Mouse (Mus musculus): ENCODE results near the gene Lrmda.

Gene Lrmda

GRCm38 (mm10) chr14:22088604-22089003, 69.1 kb downstream of the Lrmda start:
- no peak for DNase-seq (ENCODE audit: low read depth, low spot score)
- Histone ChIP-seq H3K36me3 (ENCODE audit: control insufficient read depth, insufficient read depth, low read length, poor library complexity, severe bottlenecking) (no peaks in the 10 kb centered on the region), H3K27me3 (ENCODE audit: control insufficient read depth, insufficient read depth, low read length, poor library complexity, severe bottlenecking) (no peaks in the 10 kb centered on the region)

DNA sequence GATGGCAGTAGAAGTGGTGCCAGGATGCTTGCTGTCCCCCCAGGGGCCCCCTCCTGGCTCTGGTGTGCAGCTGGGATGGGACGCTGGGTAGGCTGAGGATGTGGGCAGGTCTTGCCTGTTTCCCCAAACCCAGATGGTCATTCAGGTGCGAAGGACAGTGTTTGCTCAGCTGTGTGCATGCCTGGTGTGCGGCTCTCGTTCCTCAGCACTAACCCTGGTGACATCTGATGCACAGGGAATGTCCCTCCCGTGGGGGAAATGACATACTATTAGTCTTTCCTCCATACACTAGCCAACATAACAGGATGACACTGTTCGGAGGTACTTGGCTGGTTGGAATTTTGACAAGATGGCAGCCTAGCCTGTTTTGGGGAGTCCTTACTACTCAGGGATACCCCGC, 69.8 kb downstream of the Lrmda start:
- Histone ChIP-seq H3K36me3 (ENCODE audit: control insufficient read depth, insufficient read depth, low read length, poor library complexity, severe bottlenecking) (no peaks in the 10 kb centered on the region), H3K27me3 (ENCODE audit: control insufficient read depth, insufficient read depth, low read length, poor library complexity, severe bottlenecking) (no peaks in the 10 kb centered on the region)
- DNase-seq (ENCODE audit: low read depth, low spot score): no peak

GRCm38 (mm10) chr14:22089866-22090470, 70.5 kb downstream of the Lrmda start:
- H3K36me3 ChIP-seq (ENCODE audit: control insufficient read depth, insufficient read depth, low read length, poor library complexity, severe bottlenecking): no peaks in the 10 kb centered on the region
- no peak for DNase-seq (ENCODE audit: low read depth, low spot score)
- no peaks in the 10 kb centered on the region for H3K27me3 ChIP-seq (ENCODE audit: control insufficient read depth, insufficient read depth, low read length, poor library complexity, severe bottlenecking)

- Histone ChIP-seq H3K27me3 (ENCODE audit: control insufficient read depth, insufficient read depth, low read length, poor library complexity, severe bottlenecking) (no peaks in the 10 kb centered on the region), H3K36me3 (ENCODE audit: control insufficient read depth, insufficient read depth, low read length, poor library complexity, severe bottlenecking) (no peaks in the 10 kb centered on the region)
- no peak for DNase-seq (ENCODE audit: low read depth, low spot score)
Observed at GRCm38 (mm10) chr14:22090778-22091211, 71.3 kb downstream of the Lrmda start.

GRCm38 (mm10) chr14:22091306-22091705, 71.8 kb downstream of the Lrmda start:
- Histone ChIP-seq H3K36me3 (ENCODE audit: control insufficient read depth, insufficient read depth, low read length, poor library complexity, severe bottlenecking) (no peaks in the 10 kb centered on the region), H3K27me3 (ENCODE audit: control insufficient read depth, insufficient read depth, low read length, poor library complexity, severe bottlenecking) (no peaks in the 10 kb centered on the region)
- DNase-seq (ENCODE audit: low read depth, low spot score): no peak

- H3K36me3 ChIP-seq (ENCODE audit: control insufficient read depth, insufficient read depth, low read length, poor library complexity, severe bottlenecking): no peaks in the 10 kb centered on the region
- no peak for DNase-seq (ENCODE audit: low read depth, low spot score)
- H3K27me3 ChIP-seq (ENCODE audit: control insufficient read depth, insufficient read depth, low read length, poor library complexity, severe bottlenecking): no peaks in the 10 kb centered on the region
Observed at GRCm38 (mm10) chr14:22093124-22093523, 73.6 kb downstream of the Lrmda start.

GRCm38 (mm10) chr14:22101961-22102805, 82.7 kb downstream of the Lrmda start:
- no peaks in the 10 kb centered on the region for H3K36me3 ChIP-seq (ENCODE audit: control insufficient read depth, insufficient read depth, low read length, poor library complexity, severe bottlenecking)
- H3K27me3 ChIP-seq (ENCODE audit: control insufficient read depth, insufficient read depth, low read length, poor library complexity, severe bottlenecking): no peaks in the 10 kb centered on the region
- no peak for DNase-seq (ENCODE audit: low read depth, low spot score)

GRCm38 (mm10) chr14:22105855-22106254, 86.3 kb downstream of the Lrmda start:
- no peaks in the 10 kb centered on the region for H3K36me3 ChIP-seq (ENCODE audit: control insufficient read depth, insufficient read depth, low read length, poor library complexity, severe bottlenecking)
- no peaks in the 10 kb centered on the region for H3K27me3 ChIP-seq (ENCODE audit: control insufficient read depth, insufficient read depth, low read length, poor library complexity, severe bottlenecking)
- DNase-seq (ENCODE audit: low read depth, low spot score): no peak

- no peaks in the 10 kb centered on the region for H3K36me3 ChIP-seq (ENCODE audit: control insufficient read depth, insufficient read depth, low read length, poor library complexity, severe bottlenecking)
- no peaks in the 10 kb centered on the region for H3K27me3 ChIP-seq (ENCODE audit: control insufficient read depth, insufficient read depth, low read length, poor library complexity, severe bottlenecking)
- DNase-seq (ENCODE audit: low read depth, low spot score): no peak
Observed at GRCm38 (mm10) chr14:22106777-22107176, 87.3 kb downstream of the Lrmda start.

DNA sequence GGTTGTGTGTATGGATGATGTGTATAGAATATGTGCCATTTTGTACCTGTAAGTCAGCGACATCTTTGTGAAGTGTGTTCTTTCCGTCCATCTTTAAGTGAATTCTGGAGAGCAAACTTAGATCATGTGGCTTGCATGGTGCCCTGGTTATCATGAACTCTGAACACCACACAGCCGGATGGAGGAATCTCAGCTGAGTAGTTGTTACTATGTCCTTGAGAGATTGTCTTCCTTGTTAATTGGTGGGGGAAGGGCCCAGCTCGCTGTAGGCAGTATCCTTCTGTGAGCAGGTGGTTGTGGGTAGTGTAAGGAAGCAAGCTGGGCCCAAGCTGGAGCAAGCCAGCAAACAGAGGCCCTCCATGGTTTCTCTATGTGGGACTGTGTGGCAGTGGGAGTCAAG, 89.9 kb downstream of the Lrmda start:
- H3K36me3 ChIP-seq (ENCODE audit: control insufficient read depth, insufficient read depth, low read length, poor library complexity, severe bottlenecking): no peaks in the 10 kb centered on the region
- no peak for DNase-seq (ENCODE audit: low read depth, low spot score)
- H3K27me3 ChIP-seq (ENCODE audit: control insufficient read depth, insufficient read depth, low read length, poor library complexity, severe bottlenecking): no peaks in the 10 kb centered on the region

GRCm38 (mm10) chr14:22113463-22114361, 94.2 kb downstream of the Lrmda start:
- no peaks in the 10 kb centered on the region for H3K36me3 ChIP-seq (ENCODE audit: control insufficient read depth, insufficient read depth, low read length, poor library complexity, severe bottlenecking)
- H3K27me3 ChIP-seq (ENCODE audit: control insufficient read depth, insufficient read depth, low read length, poor library complexity, severe bottlenecking): no peaks in the 10 kb centered on the region
- DNase-seq (ENCODE audit: low read depth, low spot score): no peak

DNA sequence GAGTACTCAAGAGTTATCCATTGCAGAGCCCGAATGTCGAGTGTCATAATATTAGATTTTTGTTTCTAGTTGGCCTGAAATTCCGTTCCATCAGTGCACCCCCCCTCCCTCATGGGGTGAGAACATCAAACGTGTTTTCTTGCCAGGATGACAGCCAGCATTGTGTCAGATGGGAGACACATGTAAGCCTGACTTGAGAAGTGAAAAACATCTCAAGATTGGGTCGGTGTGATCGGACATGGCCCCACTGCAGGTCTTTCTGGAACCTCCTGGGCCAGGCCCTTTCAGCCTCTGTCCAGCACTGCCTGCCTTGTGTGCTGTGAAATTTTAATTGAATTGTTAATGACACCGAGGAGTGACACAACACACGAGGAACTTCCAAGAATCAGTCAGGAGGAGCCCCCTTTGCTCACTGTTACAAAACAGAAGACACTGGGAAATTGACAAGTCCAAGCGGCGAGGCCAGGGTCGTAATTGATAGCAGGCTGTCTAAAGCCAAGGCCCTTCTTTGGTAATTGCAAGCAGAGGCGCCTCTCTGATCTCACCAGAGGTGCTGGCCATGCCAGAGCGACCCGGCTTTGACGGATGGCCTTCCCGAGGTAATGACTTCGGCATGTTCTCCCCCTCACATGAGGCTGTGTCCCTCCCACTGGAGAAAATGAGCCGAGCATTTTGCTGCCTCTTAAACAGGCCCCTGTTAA, 95.3 kb downstream of the Lrmda start:
- no peak for DNase-seq (ENCODE audit: low read depth, low spot score)
- Histone ChIP-seq H3K27me3 (ENCODE audit: control insufficient read depth, insufficient read depth, low read length, poor library complexity, severe bottlenecking) (no peaks in the 10 kb centered on the region), H3K36me3 (ENCODE audit: control insufficient read depth, insufficient read depth, low read length, poor library complexity, severe bottlenecking) (no peaks in the 10 kb centered on the region)

- Histone ChIP-seq H3K36me3 (ENCODE audit: control insufficient read depth, insufficient read depth, low read length, poor library complexity, severe bottlenecking) (no peaks in the 10 kb centered on the region), H3K27me3 (ENCODE audit: control insufficient read depth, insufficient read depth, low read length, poor library complexity, severe bottlenecking) (no peaks in the 10 kb centered on the region)
- no peak for DNase-seq (ENCODE audit: low read depth, low spot score)
Observed at GRCm38 (mm10) chr14:22118096-22118495, 98.6 kb downstream of the Lrmda start.

DNA sequence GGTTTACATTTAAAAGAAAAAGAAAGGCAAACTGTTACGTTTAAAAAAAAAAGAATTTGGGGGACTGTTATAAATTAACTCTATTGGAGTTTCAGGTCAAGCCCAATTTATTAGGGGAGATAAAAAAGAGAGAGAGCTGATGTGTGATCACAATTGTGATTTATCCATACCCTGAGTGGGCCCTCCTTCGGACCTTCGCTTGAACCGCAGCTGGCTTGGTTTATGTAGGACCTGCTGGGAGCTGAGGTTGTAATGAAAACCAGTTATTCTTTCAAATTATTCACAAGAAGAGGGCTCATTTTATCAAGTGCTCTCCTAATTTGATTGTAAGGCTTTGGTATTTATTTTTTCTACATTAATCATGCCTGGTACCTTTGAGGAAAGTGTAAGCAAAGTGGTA, 99.0 kb downstream of the Lrmda start:
- no peaks in the 10 kb centered on the region for H3K36me3 ChIP-seq (ENCODE audit: control insufficient read depth, insufficient read depth, low read length, poor library complexity, severe bottlenecking)
- H3K27me3 ChIP-seq (ENCODE audit: control insufficient read depth, insufficient read depth, low read length, poor library complexity, severe bottlenecking): no peaks in the 10 kb centered on the region
- no peak for DNase-seq (ENCODE audit: low read depth, low spot score)

All from splenic B cell, adult 2 months (primary cell).